ENCODE assay signal across 8 mouse cellular contexts in the genomic region with DNA sequence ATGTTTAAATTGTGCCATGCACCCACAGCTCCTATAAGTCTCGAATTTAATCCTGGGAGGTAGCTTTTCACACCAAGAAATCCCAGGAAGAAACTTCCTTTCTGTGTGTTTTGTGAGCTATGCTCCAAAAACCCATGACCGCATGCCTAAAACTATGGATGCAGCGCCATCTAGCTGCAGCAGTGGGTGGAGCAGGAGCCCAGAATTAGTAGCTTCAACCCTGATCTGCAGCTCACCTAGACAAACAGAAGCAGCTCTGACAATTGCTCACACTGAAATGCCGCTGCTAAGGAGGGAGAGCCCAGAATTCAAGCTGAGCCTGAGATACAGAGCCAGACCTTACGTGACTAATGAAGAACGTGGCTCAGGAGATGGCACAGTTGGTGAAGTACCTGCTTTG.
DNase-seq lines count a peak whose midpoint lies in the region; ATAC-seq and TF ChIP-seq lines count a peak whose summit lies in the region.

No protein-coding gene starts in this region.

- TF ChIP-seq POLR2A in cortical plate, adult 2 months (IDR thresholded peaks at IDR 0.05; ENCODE audit: extremely low read depth, insufficient read depth, low read length) = no peak

- no peaks in the 10 kb centered on the region for H3K27me3 ChIP-seq in midbrain, embryonic 13.5 days

- ATAC-seq in midbrain, embryonic 13.5 days = peak; percentile 34; the same call in 1 of the 2 replicates
- no peak for ATAC-seq in erythroblast, adult 5-6 weeks (replicated peaks; ENCODE audit: low FRiP score, poor library complexity, severe bottlenecking)

- intact Hi-C loops in left cerebral cortex, postnatal 14 days (cut with DNase I) = loop anchor here (10.0 kb wide), 1 partner anchor 1327 kb away; no protein-coding TSS in a partner anchor

- peak; percentile 97 for TF ChIP-seq CTCF in cortical plate, adult 2 months (IDR thresholded peaks at IDR 0.05; ENCODE audit: extremely low read depth, insufficient read depth, low read length)

- H3K4me2 ChIP-seq in midbrain, embryonic 13.5 days (replicated peaks) = 0 out of 2 replicates have a peak overlapping the region, but pooled peaks have one; percentile 1

- DNase-seq in adrenal gland, adult 8-10 months = peak; percentile 59
- DNase-seq in gastrocnemius, postnatal 25 days = peak; percentile 30
- DNase-seq in kidney, adult 11 months = peak; percentile 52
- peak; percentile 92 to 94 for DNase-seq in left cerebral cortex, postnatal 14 days (ENCODE audit: low spot score in 2 of 2)
- DNase-seq in spleen, adult 18-20 months = peak; percentile 24 to 70

- 0 out of 2 replicates have a peak, but pooled peaks cover 1% of the 10 kb centered on the region for H3K4me1 ChIP-seq in cortical plate, adult 2 months (ENCODE audit: control insufficient read depth, insufficient read depth, low read length)
- peaks cover 28% of the 10 kb centered on the region for H3K4me1 ChIP-seq in midbrain, embryonic 13.5 days (replicated peaks)

- no peaks in the 10 kb centered on the region for H3K36me3 ChIP-seq in midbrain, embryonic 13.5 days

- H3K27ac ChIP-seq in cortical plate, adult 2 months (ENCODE audit: insufficient read depth, low read length) = no peak overlapping the region
- no peak overlapping the region; the same call in 1 of the 2 replicates for H3K27ac ChIP-seq in midbrain, embryonic 13.5 days

- 2% methylated on average over 6 of the region's 6 CpGs for WGBS in midbrain, embryonic 13.5 days

- H3K4me3 ChIP-seq in cortical plate, adult 2 months (ENCODE audit: insufficient read depth, low read length) = no peak overlapping the region
- no peak overlapping the region for H3K4me3 ChIP-seq in midbrain, embryonic 13.5 days (replicated peaks)

- no peaks in the 10 kb centered on the region for H3K9me3 ChIP-seq in midbrain, embryonic 13.5 days

- 0 out of 2 replicates have a peak overlapping the region, but pooled peaks have one; percentile 3 for H3K9ac ChIP-seq in midbrain, embryonic 13.5 days (replicated peaks)

Comparison
In these comparisons a context has a peak if more than half of its experiments do, and no peak if none do; other contexts are left out.
1. DNase-seq: peak in every context shown above with its lines; median percentile 93 in left cerebral cortex, postnatal 14 days; 59 in adrenal gland, adult 8-10 months; 52 in kidney, adult 11 months; 47 in spleen, adult 18-20 months; 30 in gastrocnemius, postnatal 25 days.